Mouse (Mus musculus): ENCODE results near the gene Heatr5a.

Heatr5a gene

GRCm38 (mm10) chr12:51886369-51886768 is 84.8 kb downstream of the Heatr5a start:
- DNase-seq (ENCODE audit: low read depth, low spot score) = no peak

- no peak for DNase-seq (ENCODE audit: low read depth, low spot score)
Observed at GRCm38 (mm10) chr12:51884801-51885200, 86.3 kb downstream of the Heatr5a start.

- no peak for DNase-seq (ENCODE audit: low read depth, low spot score)
Observed at GRCm38 (mm10) chr12:51883297-51883805, 87.8 kb downstream of the Heatr5a start.

- DNase-seq (ENCODE audit: low read depth, low spot score) = no peak
Observed at GRCm38 (mm10) chr12:51882606-51883296, 88.4 kb downstream of the Heatr5a start.

- no peak for DNase-seq (ENCODE audit: low read depth, low spot score)
Observed at GRCm38 (mm10) chr12:51881775-51882174, 89.3 kb downstream of the Heatr5a start.

- DNase-seq (ENCODE audit: low read depth, low spot score) = no peak
Observed at GRCm38 (mm10) chr12:51871446-51872144, 99.5 kb downstream of the Heatr5a start.

- DNase-seq (ENCODE audit: low read depth, low spot score) = no peak
Observed at GRCm38 (mm10) chr12:51869511-51869910, 101.6 kb downstream of the Heatr5a start.

- DNase-seq (ENCODE audit: low read depth, low spot score) = no peak
Observed at GRCm38 (mm10) chr12:51867076-51867475, 104.0 kb downstream of the Heatr5a start.

- no peak for DNase-seq (ENCODE audit: low read depth, low spot score)
Observed at GRCm38 (mm10) chr12:51866226-51866910, 104.8 kb downstream of the Heatr5a start.

GRCm38 (mm10) chr12:51865790-51866179 is 105.3 kb downstream of the Heatr5a start:
- DNase-seq (ENCODE audit: low read depth, low spot score) = no peak

- DNase-seq (ENCODE audit: low read depth, low spot score) = no peak
Observed at GRCm38 (mm10) chr12:51865061-51865789, 105.9 kb downstream of the Heatr5a start.

GRCm38 (mm10) chr12:51863116-51864002 is 107.8 kb downstream of the Heatr5a start:
- DNase-seq (ENCODE audit: low read depth, low spot score) = no peak

GRCm38 (mm10) chr12:51858134-51859028 is 112.7 kb downstream of the Heatr5a start:
- no peak for DNase-seq (ENCODE audit: low read depth, low spot score)

GRCm38 (mm10) chr12:51856768-51857295 is 114.3 kb downstream of the Heatr5a start:
- DNase-seq (ENCODE audit: low read depth, low spot score) = no peak

- no peak for DNase-seq (ENCODE audit: low read depth, low spot score)
Observed at GRCm38 (mm10) chr12:51855872-51856271, 115.2 kb downstream of the Heatr5a start.

- DNase-seq (ENCODE audit: low read depth, low spot score) = no peak
Observed at GRCm38 (mm10) chr12:51855453-51855852, 115.7 kb downstream of the Heatr5a start.

GRCm38 (mm10) chr12:51851617-51852016 is 119.5 kb downstream of the Heatr5a start:
- no peak for DNase-seq (ENCODE audit: low read depth, low spot score)

GRCm38 (mm10) chr12:51851155-51851554 is 120.0 kb downstream of the Heatr5a start:
- DNase-seq (ENCODE audit: low read depth, low spot score) = no peak

GRCm38 (mm10) chr12:51850339-51850738 is 120.8 kb downstream of the Heatr5a start:
- no peak for DNase-seq (ENCODE audit: low read depth, low spot score)

Measured in telencephalon, adult 2 months (tissue).